ENCODE assay signal across 25 mouse cellular contexts in genomic region chr5:77404941-77405340, GRCm38 (mm10). TPM values are rescaled to one million over a fixed set of nuclear protein-coding genes. Genes with fewer than 3 reads are reported as not detected.
DNase-seq lines count a peak whose midpoint lies in the region; ATAC-seq and TF ChIP-seq lines count a peak whose summit lies in the region.
"Had no signal": no experiment of that assay in that cellular context is flagged by ENCODE, and none has a peak within 500 bp of the region (broad histone marks: within the 10 kb centered on the region; RNA-seq: fewer than 3 reads in every experiment).

No protein-coding gene starts in this region.

- peak overlapping the region; percentile 10 for H3K4me2 ChIP-seq in heart, postnatal 0 days (ENCODE audit: low read depth, low read length)
- H3K4me2 ChIP-seq in kidney, embryonic 16.5 days (replicated peaks; ENCODE audit: low read depth, low read length), result peak overlapping the region; percentile 35
- peak overlapping the region; percentile 14; the same call in 1 of the 2 replicates for H3K4me2 ChIP-seq in stomach, embryonic 15.5 days
- H3K4me2 ChIP-seq: embryonic facial prominence, embryonic 13.5 days; forebrain, embryonic 13.5 days; hindbrain, embryonic 14.5 days had no signal

- no peak for TF ChIP-seq CTCF in heart, postnatal 0 days (IDR thresholded peaks at IDR 0.05; ENCODE audit: low read depth)
- TF ChIP-seq CTCF in cortical plate, adult 2 months (IDR thresholded peaks at IDR 0.05; ENCODE audit: extremely low read depth, insufficient read depth, low read length), result no peak
- no peak for TF ChIP-seq CTCF in layer of hippocampus, adult 2 months (conservative IDR thresholded peaks at IDR 0.05)

- H3K36me3 ChIP-seq in heart, postnatal 0 days (replicated peaks; ENCODE audit: control insufficient read depth, insufficient read depth, low read length), result no peaks in the 10 kb centered on the region
- H3K36me3 ChIP-seq in kidney, embryonic 16.5 days (ENCODE audit: insufficient read depth, low read length), result no peaks in the 10 kb centered on the region
- H3K36me3 ChIP-seq in stomach, embryonic 15.5 days, result no peaks in the 10 kb centered on the region
- H3K36me3 ChIP-seq: embryonic facial prominence, embryonic 13.5 days; G1E; limb, embryonic 10.5 days had no signal

- 71% methylated on average over 10 of the region's 10 CpGs for WGBS in heart, postnatal 0 days
- WGBS in kidney, embryonic 16.5 days, result 71% methylated on average over 9 of the region's 10 CpGs
- WGBS in stomach, embryonic 15.5 days, result 52% methylated on average over 10 of the region's 10 CpGs

- H3K27ac ChIP-seq in heart, postnatal 0 days (ENCODE audit: low read depth), result no peak overlapping the region
- 0 out of 2 replicates have a peak overlapping the region, but pooled peaks have one; percentile 13 for H3K27ac ChIP-seq in kidney, embryonic 16.5 days (ENCODE audit: low read length)
- H3K27ac ChIP-seq in cortical plate, adult 2 months (ENCODE audit: insufficient read depth, low read length), result no peak overlapping the region
- no peak overlapping the region for H3K27ac ChIP-seq in stomach, embryonic 15.5 days
- no peak overlapping the region for H3K27ac ChIP-seq in layer of hippocampus, adult 2 months
- H3K27ac ChIP-seq: embryonic facial prominence, embryonic 13.5 days; forebrain, embryonic 13.5 days; hindbrain, embryonic 14.5 days; limb, embryonic 10.5 days; macrophage had no signal

- no peak for TF ChIP-seq POLR2A in cortical plate, adult 2 months (IDR thresholded peaks at IDR 0.05; ENCODE audit: extremely low read depth, insufficient read depth, low read length)

- no peak for TF ChIP-seq EP300 in heart, postnatal 0 days (IDR thresholded peaks at IDR 0.05; ENCODE audit: low read depth)

- no peak for ATAC-seq in heart, postnatal 0 days (ENCODE audit: insufficient read depth, low read depth)
- ATAC-seq in kidney, embryonic 16.5 days (ENCODE audit: low FRiP score, low TSS enrichment), result no peak
- no peak for ATAC-seq in stomach, embryonic 15.5 days (ENCODE audit: insufficient read depth, low FRiP score, low read depth)
- ATAC-seq: forebrain, embryonic 13.5 days; inflammation-experienced regulatory T-cells, adult 6 months; lung, postnatal 0 days; midbrain, embryonic 16.5 days; Patski had no signal

- H3K9me3 ChIP-seq in heart, postnatal 0 days (replicated peaks; ENCODE audit: control insufficient read depth, low read length), result no peaks in the 10 kb centered on the region
- H3K9me3 ChIP-seq in kidney, embryonic 16.5 days (ENCODE audit: low read length), result no peaks in the 10 kb centered on the region
- no peaks in the 10 kb centered on the region for H3K9me3 ChIP-seq in stomach, embryonic 15.5 days
- H3K9me3 ChIP-seq: embryonic facial prominence, embryonic 13.5 days; forebrain, embryonic 13.5 days; limb, embryonic 10.5 days had no signal

- no peak overlapping the region for H3K9ac ChIP-seq in heart, postnatal 0 days (replicated peaks; ENCODE audit: low read depth, low read length)
- no peak overlapping the region; the same call in 1 of the 2 replicates for H3K9ac ChIP-seq in kidney, embryonic 16.5 days (replicated peaks; ENCODE audit: low read length)
- no peak overlapping the region for H3K9ac ChIP-seq in stomach, embryonic 15.5 days
- H3K9ac ChIP-seq: embryonic facial prominence, embryonic 13.5 days; forebrain, embryonic 13.5 days; hindbrain, embryonic 14.5 days had no signal

- 0 out of 2 replicates have a peak overlapping the region, but pooled peaks have one; percentile 12 for H3K4me3 ChIP-seq in heart, postnatal 0 days (ENCODE audit: low read depth, low read length)
- peak overlapping the region; percentile 28; the same call in 1 of the 2 replicates for H3K4me3 ChIP-seq in kidney, embryonic 16.5 days (ENCODE audit: low read length)
- H3K4me3 ChIP-seq in cortical plate, adult 2 months (ENCODE audit: insufficient read depth, low read length), result 0 out of 2 replicates have a peak overlapping the region, but pooled peaks have one; percentile 10
- H3K4me3 ChIP-seq in stomach, embryonic 15.5 days (replicated peaks), result no peak overlapping the region
- no peak overlapping the region for H3K4me3 ChIP-seq in layer of hippocampus, adult 2 months
- H3K4me3 ChIP-seq: embryonic facial prominence, embryonic 13.5 days; forebrain, embryonic 13.5 days; limb, embryonic 10.5 days had no signal

- H3K4me1 ChIP-seq in heart, postnatal 0 days (ENCODE audit: control insufficient read depth, insufficient read depth), result 0 out of 2 replicates have a peak, but pooled peaks cover 7% of the 10 kb centered on the region
- peaks cover 38% of the 10 kb centered on the region for H3K4me1 ChIP-seq in kidney, embryonic 16.5 days (ENCODE audit: insufficient read depth, low read length)
- H3K4me1 ChIP-seq in cortical plate, adult 2 months (ENCODE audit: control insufficient read depth, insufficient read depth, low read length), result no peaks in the 10 kb centered on the region
- peaks cover 17% of the 10 kb centered on the region for H3K4me1 ChIP-seq in stomach, embryonic 15.5 days

- peaks cover 19% of the 10 kb centered on the region; the same call in 1 of the 2 replicates for H3K27me3 ChIP-seq in heart, postnatal 0 days (ENCODE audit: control insufficient read depth, insufficient read depth, low read length)
- no peaks in the 10 kb centered on the region for H3K27me3 ChIP-seq in kidney, embryonic 16.5 days (ENCODE audit: insufficient read depth, low read length)
- no peaks in the 10 kb centered on the region for H3K27me3 ChIP-seq in stomach, embryonic 15.5 days (replicated peaks)
- H3K27me3 ChIP-seq: CH12.LX, Patski had no signal

- no peak for DNase-seq in heart, postnatal 0 days (ENCODE audit: low spot score)
- no peak for DNase-seq in heart, adult 8-10 months (ENCODE audit: low spot score)
- DNase-seq in kidney, adult 8-10 months, result no peak
- no peak for DNase-seq in layer of hippocampus, adult 2 months (ENCODE audit: low spot score in 2 of 2)
- DNase-seq: cerebellum, adult 18-20 months; cerebellum, postnatal 25 days; embryo, embryonic 11 days; heart, postnatal 4 days; liver; right cerebral cortex, postnatal 4 days; thymus, postnatal 25 days had no signal

RNA-seq across cellular contexts. Expression of gene Igfbp7, which starts 2.9 kb away (rescaled TPM):
- 106 and 151 TPM in 2 replicates for total RNA-seq in heart, postnatal 0 days (2014; rRNA removed; ENCODE audit: low replicate concordance)
- polyA plus RNA-seq in heart, postnatal 0 days (2015; fragmentation: Nextera tagmentation; extraction: Ambion mirVana), result 218 and 230 TPM in 2 replicates
- total RNA-seq in heart, adult 8-10 months (2022), result 100 to 1,000 TPM; 123 to 169 (median 129) TPM
- 455 and 475 TPM in 2 replicates for polyA plus RNA-seq in kidney, embryonic 16.5 days (2015; fragmentation: Nextera tagmentation; extraction: Ambion mirVana)
- 82.1 and 88.9 TPM in 2 replicates for polyA plus RNA-seq in cortical plate, adult 2 months (2012; rRNA removed)
- polyA plus RNA-seq in stomach, embryonic 15.5 days (2015; fragmentation: Nextera tagmentation; extraction: Ambion mirVana), result 146 and 174 TPM in 2 replicates
- total RNA-seq in layer of hippocampus, adult 2 months (2021), result 10 to 100 TPM; 22.4 to 26.5 TPM
- total RNA-seq: G1E had no signal
- polyA plus RNA-seq: G1E had no signal

Comparison
In these comparisons a context has a peak if more than half of its experiments do, and no peak if none do; other contexts are left out.
1. H3K4me3 ChIP-seq: peak in heart, postnatal 0 days (single experiment), kidney, embryonic 16.5 days (single experiment) and cortical plate, adult 2 months (single experiment); none in stomach, embryonic 15.5 days (single experiment) and layer of hippocampus, adult 2 months (single experiment).
2. Peak in every context shown above with its lines, with median percentiles within 50 percentile points of each other: H3K4me2 ChIP-seq.